Mouse (Mus musculus): ENCODE data around the gene Abcd2.

GRCm38 (mm10) chr15:91124584-91124983, 67.0 kb downstream of the Abcd2 start:
- TF ChIP-seq GATA1 (IDR thresholded peaks at IDR 0.05; ENCODE audit: low read length), result no peak
- no peak for TF ChIP-seq TAL1 (IDR thresholded peaks at IDR 0.05; ENCODE audit: low read length)

Data from erythroblast, embryonic 14.5 days (primary cell).